Mouse (Mus musculus): ENCODE measurements around the gene Btc.

Btc gene

GRCm38 (mm10) chr5:91320348-91320747 is 82.4 kb downstream of the Btc start:
- no peak for DNase-seq (ENCODE audit: low spot score)

DNA sequence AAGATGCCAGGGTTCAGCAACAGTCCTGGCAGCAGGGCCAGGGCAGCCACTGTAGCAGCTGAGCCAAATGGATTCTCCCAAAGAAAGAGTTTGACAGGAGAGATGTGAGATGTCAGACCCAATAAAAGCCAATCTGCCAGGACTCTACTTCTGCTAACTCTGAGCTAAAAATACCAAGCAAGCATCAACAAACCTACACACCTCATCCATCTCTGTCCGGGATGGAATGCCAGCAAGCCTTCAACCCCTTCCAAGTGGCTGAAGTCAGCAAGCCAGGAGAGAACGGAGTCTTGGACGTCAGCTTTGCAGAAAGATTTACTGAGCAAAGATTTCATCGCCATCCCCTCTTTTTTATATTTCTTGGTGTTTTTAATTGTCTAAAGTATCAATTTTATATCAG is 88.8 kb downstream of the Btc start:
- DNase-seq (ENCODE audit: low spot score): no peak

GRCm38 (mm10) chr5:91311767-91312166 is 91.0 kb downstream of the Btc start:
- no peak for DNase-seq (ENCODE audit: low spot score)

DNA sequence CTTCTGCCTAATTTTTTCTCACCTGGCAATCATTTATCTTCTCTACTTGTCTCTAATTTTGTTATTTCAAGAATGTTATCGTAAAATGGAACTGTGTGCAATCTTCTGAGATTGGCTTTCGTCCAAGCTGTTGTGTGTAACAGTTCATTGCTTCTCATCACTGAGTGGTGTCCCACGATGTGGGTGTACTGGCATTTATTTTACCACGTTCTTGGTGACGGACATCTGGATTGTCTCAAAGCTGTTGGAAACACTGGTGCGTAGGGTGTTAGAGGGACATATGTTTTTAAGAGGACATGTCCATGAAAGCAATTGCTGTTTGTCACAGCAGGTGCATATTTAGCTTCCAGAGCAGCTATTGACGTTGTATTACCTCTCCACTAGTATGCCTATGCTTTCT is 94.2 kb downstream of the Btc start:
- DNase-seq (ENCODE audit: low spot score): no peak

DNA sequence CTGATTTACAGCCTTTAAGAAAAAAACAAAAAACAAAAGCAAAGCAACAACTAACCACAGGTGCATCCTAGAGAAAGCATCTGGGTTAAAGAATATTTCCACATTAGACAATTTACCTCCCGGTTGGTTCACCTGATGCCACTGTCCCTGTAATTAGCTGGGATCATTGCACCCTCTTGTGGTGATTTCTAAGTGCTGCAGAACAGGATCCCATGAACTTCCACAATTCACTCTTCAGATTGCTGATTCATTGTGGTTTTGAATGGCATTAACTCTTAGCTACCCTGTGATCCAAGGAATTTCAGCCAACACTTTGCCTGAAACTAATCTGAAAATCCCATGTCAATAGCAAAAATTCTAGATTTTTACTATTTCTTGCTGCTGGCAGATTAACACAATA is 94.9 kb downstream of the Btc start:
- no peak for DNase-seq (ENCODE audit: low spot score)

All from spleen, adult 12 weeks (tissue).